Mouse (Mus musculus): ENCODE data around the gene Thrb. TPM values are rescaled to one million over a fixed set of nuclear protein-coding genes. Genes with fewer than 3 reads are reported as not detected.

Thrb gene
- polyA plus RNA-seq, 1 experiment from 2014 or later, result 3.3 TPM

GRCm38 (mm10) chr14:17852236-17852635 is 192.2 kb downstream of the Thrb start:
- no peak overlapping the region for H3K4me3 ChIP-seq (replicated peaks)
- no peaks in the 10 kb centered on the region for H3K36me3 ChIP-seq
- H3K9me3 ChIP-seq, result no peaks in the 10 kb centered on the region
- ATAC-seq (ENCODE audit: insufficient read depth, low FRiP score, low read depth), result no peak
- no peak overlapping the region for H3K9ac ChIP-seq
- H3K4me1 ChIP-seq, result no peaks in the 10 kb centered on the region
- WGBS, result 71% methylated on average over 2 of the region's 2 CpGs
- no peak overlapping the region for H3K4me2 ChIP-seq
- H3K27ac ChIP-seq, result no peak overlapping the region
- H3K27me3 ChIP-seq (replicated peaks), result no peaks in the 10 kb centered on the region

GRCm38 (mm10) chr14:17859790-17860385 is 199.8 kb downstream of the Thrb start:
- Histone ChIP-seq H3K4me1 (no peaks in the 10 kb centered on the region), H3K36me3 (no peaks in the 10 kb centered on the region), H3K9ac (no peak overlapping the region), H3K4me3 (replicated peaks) (no peak overlapping the region), H3K4me2 (no peak overlapping the region), H3K27ac (no peak overlapping the region), H3K9me3 (no peaks in the 10 kb centered on the region), H3K27me3 (replicated peaks) (no peaks in the 10 kb centered on the region)
- WGBS, result 52% methylated on average over 5 of the region's 5 CpGs
- ATAC-seq (ENCODE audit: insufficient read depth, low FRiP score, low read depth), result no peak

GRCm38 (mm10) chr14:17862651-17863050 is 202.6 kb downstream of the Thrb start:
- no peak overlapping the region for H3K4me2 ChIP-seq
- no peak overlapping the region for H3K27ac ChIP-seq
- H3K36me3 ChIP-seq, result no peaks in the 10 kb centered on the region
- H3K4me3 ChIP-seq (replicated peaks), result no peak overlapping the region
- no peak overlapping the region for H3K9ac ChIP-seq
- ATAC-seq (ENCODE audit: insufficient read depth, low FRiP score, low read depth), result no peak
- no peaks in the 10 kb centered on the region for H3K4me1 ChIP-seq
- no peaks in the 10 kb centered on the region for H3K9me3 ChIP-seq
- WGBS, result 76% methylated on average over 3 of the region's 3 CpGs
- no peaks in the 10 kb centered on the region for H3K27me3 ChIP-seq (replicated peaks)

- no peaks in the 10 kb centered on the region for H3K4me1 ChIP-seq
- H3K9me3 ChIP-seq, result no peaks in the 10 kb centered on the region
- 67% methylated on average over 6 of the region's 6 CpGs for WGBS
Measured at GRCm38 (mm10) chr14:17863701-17864320, 203.8 kb downstream of the Thrb start.

GRCm38 (mm10) chr14:17868326-17868725 is 208.3 kb downstream of the Thrb start:
- Histone ChIP-seq H3K27ac (no peak overlapping the region), H3K27me3 (replicated peaks) (no peaks in the 10 kb centered on the region), H3K36me3 (no peaks in the 10 kb centered on the region), H3K4me2 (no peak overlapping the region), H3K9ac (no peak overlapping the region), H3K4me1 (no peaks in the 10 kb centered on the region), H3K4me3 (replicated peaks) (no peak overlapping the region), H3K9me3 (no peaks in the 10 kb centered on the region)
- WGBS, result 44% methylated on average over 6 of the region's 6 CpGs
- ATAC-seq (ENCODE audit: insufficient read depth, low FRiP score, low read depth), result no peak

More at GRCm38 (mm10) chr14:17863701-17864320, 203.8 kb downstream of the Thrb start:
- no peak for ATAC-seq (ENCODE audit: insufficient read depth, low FRiP score, low read depth)
- no peaks in the 10 kb centered on the region for H3K27me3 ChIP-seq (replicated peaks)
- no peak overlapping the region for H3K27ac ChIP-seq
- no peak overlapping the region for H3K4me3 ChIP-seq (replicated peaks)
- no peak overlapping the region for H3K4me2 ChIP-seq
- no peaks in the 10 kb centered on the region for H3K36me3 ChIP-seq
- H3K9ac ChIP-seq, result no peak overlapping the region

GRCm38 (mm10) chr14:17875946-17876345 is 215.9 kb downstream of the Thrb start:
- no peaks in the 10 kb centered on the region for H3K4me1 ChIP-seq
- H3K4me3 ChIP-seq (replicated peaks), result no peak overlapping the region
- no peak overlapping the region for H3K9ac ChIP-seq
- H3K9me3 ChIP-seq, result no peaks in the 10 kb centered on the region
- WGBS, result 58% methylated on average over 2 of the region's 2 CpGs
- H3K36me3 ChIP-seq, result no peaks in the 10 kb centered on the region
- no peak overlapping the region for H3K27ac ChIP-seq
- ATAC-seq (ENCODE audit: insufficient read depth, low FRiP score, low read depth), result no peak
- H3K4me2 ChIP-seq, result no peak overlapping the region
- H3K27me3 ChIP-seq (replicated peaks), result no peaks in the 10 kb centered on the region

- ATAC-seq (ENCODE audit: insufficient read depth, low FRiP score, low read depth), result peak; percentile 43; the same call in 1 of the 2 replicates
Measured at GRCm38 (mm10) chr14:17879446-17879845, 219.4 kb downstream of the Thrb start.

GRCm38 (mm10) chr14:17884884-17885283 is 224.8 kb downstream of the Thrb start:
- no peak overlapping the region for H3K27ac ChIP-seq
- H3K4me2 ChIP-seq, result no peak overlapping the region
- ATAC-seq (ENCODE audit: insufficient read depth, low FRiP score, low read depth), result no peak
- H3K4me3 ChIP-seq (replicated peaks), result no peak overlapping the region
- no peaks in the 10 kb centered on the region for H3K27me3 ChIP-seq (replicated peaks)
- H3K4me1 ChIP-seq, result no peaks in the 10 kb centered on the region
- no peaks in the 10 kb centered on the region for H3K9me3 ChIP-seq
- H3K9ac ChIP-seq, result no peak overlapping the region
- no peaks in the 10 kb centered on the region for H3K36me3 ChIP-seq
- WGBS, result 72% methylated on average over 13 of the region's 13 CpGs

More at GRCm38 (mm10) chr14:17879446-17879845, 219.4 kb downstream of the Thrb start:
- no peaks in the 10 kb centered on the region for H3K9me3 ChIP-seq
- WGBS, result 68% methylated on average over 5 of the region's 5 CpGs
- no peak overlapping the region for H3K4me2 ChIP-seq
- no peaks in the 10 kb centered on the region for H3K4me1 ChIP-seq
- no peak overlapping the region for H3K4me3 ChIP-seq (replicated peaks)
- no peaks in the 10 kb centered on the region for H3K36me3 ChIP-seq
- H3K27ac ChIP-seq, result no peak overlapping the region
- H3K9ac ChIP-seq, result no peak overlapping the region
- no peaks in the 10 kb centered on the region for H3K27me3 ChIP-seq (replicated peaks)

- no peak overlapping the region for H3K4me3 ChIP-seq (replicated peaks)
- H3K9ac ChIP-seq, result no peak overlapping the region
- H3K4me1 ChIP-seq, result no peaks in the 10 kb centered on the region
- no peak overlapping the region for H3K27ac ChIP-seq
- H3K4me2 ChIP-seq, result no peak overlapping the region
- no peaks in the 10 kb centered on the region for H3K36me3 ChIP-seq
- H3K9me3 ChIP-seq, result no peaks in the 10 kb centered on the region
- H3K27me3 ChIP-seq (replicated peaks), result no peaks in the 10 kb centered on the region
- ATAC-seq (ENCODE audit: insufficient read depth, low FRiP score, low read depth), result no peak
- 77% methylated on average over 3 of the region's 3 CpGs for WGBS
Measured at GRCm38 (mm10) chr14:17885320-17885719, 225.3 kb downstream of the Thrb start.

GRCm38 (mm10) chr14:17894791-17895190 is 234.7 kb downstream of the Thrb start:
- WGBS, result 75% methylated on average over 1 of the region's 1 CpGs
- no peak overlapping the region for H3K4me2 ChIP-seq
- no peak overlapping the region for H3K9ac ChIP-seq
- ATAC-seq (ENCODE audit: insufficient read depth, low FRiP score, low read depth), result no peak
- no peaks in the 10 kb centered on the region for H3K27me3 ChIP-seq (replicated peaks)
- H3K36me3 ChIP-seq, result no peaks in the 10 kb centered on the region
- no peaks in the 10 kb centered on the region for H3K9me3 ChIP-seq
- no peak overlapping the region for H3K4me3 ChIP-seq (replicated peaks)
- no peak overlapping the region for H3K27ac ChIP-seq
- no peaks in the 10 kb centered on the region for H3K4me1 ChIP-seq

GRCm38 (mm10) chr14:17899733-17900413 is 239.8 kb downstream of the Thrb start:
- 88% methylated on average over 6 of the region's 6 CpGs for WGBS
- no peaks in the 10 kb centered on the region for H3K36me3 ChIP-seq
- H3K9ac ChIP-seq, result no peak overlapping the region
- no peaks in the 10 kb centered on the region for H3K9me3 ChIP-seq
- H3K4me2 ChIP-seq, result no peak overlapping the region
- H3K27ac ChIP-seq, result no peak overlapping the region
- ATAC-seq (ENCODE audit: insufficient read depth, low FRiP score, low read depth), result no peak
- H3K4me3 ChIP-seq (replicated peaks), result no peak overlapping the region
- no peaks in the 10 kb centered on the region for H3K4me1 ChIP-seq
- no peaks in the 10 kb centered on the region for H3K27me3 ChIP-seq (replicated peaks)

- 79% methylated on average over 3 of the region's 3 CpGs for WGBS
- H3K4me3 ChIP-seq (replicated peaks), result no peak overlapping the region
- no peak for ATAC-seq (ENCODE audit: insufficient read depth, low FRiP score, low read depth)
- no peaks in the 10 kb centered on the region for H3K36me3 ChIP-seq
- no peak overlapping the region for H3K9ac ChIP-seq
- H3K4me1 ChIP-seq, result no peaks in the 10 kb centered on the region
- no peaks in the 10 kb centered on the region for H3K9me3 ChIP-seq
- H3K4me2 ChIP-seq, result no peak overlapping the region
- no peaks in the 10 kb centered on the region for H3K27me3 ChIP-seq (replicated peaks)
- no peak overlapping the region for H3K27ac ChIP-seq
Measured at GRCm38 (mm10) chr14:17900414-17900795, 240.3 kb downstream of the Thrb start.

All from stomach, embryonic 15.5 days (tissue).